Mouse (Mus musculus): ENCODE data around the gene Mis18bp1. TPM values are rescaled to one million over a fixed set of nuclear protein-coding genes. Genes with fewer than 3 reads are reported as not detected.

Gene Mis18bp1
- polyA plus RNA-seq, 1 experiment = 3.7 TPM

DNA sequence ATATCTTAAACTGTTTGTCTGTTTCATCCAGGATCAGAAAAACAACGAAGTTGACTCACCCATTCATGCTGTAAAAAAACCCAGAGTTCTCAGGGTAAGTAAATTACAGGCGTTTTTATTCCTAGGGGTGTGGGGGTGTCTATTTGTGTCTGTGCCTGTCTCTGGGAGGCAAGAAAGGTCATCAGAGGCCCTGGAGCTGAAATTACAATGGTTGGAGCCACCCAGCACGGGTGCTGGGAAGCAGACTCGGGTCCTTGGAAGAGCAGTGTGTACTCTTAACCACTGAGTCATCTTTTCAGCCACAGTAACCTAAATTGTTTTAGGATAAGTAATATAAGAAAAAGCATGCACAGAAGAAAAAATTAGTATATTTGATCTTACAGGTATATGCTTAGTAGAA lies 58.5 kb downstream of the Mis18bp1 start:
- TF ChIP-seq USF1 (IDR thresholded peaks at IDR 0.05; ENCODE audit: low read depth) (no peak), FOSL1 (IDR thresholded peaks at IDR 0.05; ENCODE audit: insufficient read depth, low read length, poor library complexity, severe bottlenecking) (no peak), MYOG (IDR thresholded peaks at IDR 0.05; ENCODE audit: control insufficient read depth, extremely low read depth, insufficient read length) (no peak), CTCF (IDR thresholded peaks at IDR 0.05; ENCODE audit: control insufficient read depth, insufficient read depth, insufficient read length) (no peak), MAX (IDR thresholded peaks at IDR 0.05) (no peak), CEBPB (IDR thresholded peaks at IDR 0.05; ENCODE audit: low read depth) (no peak), MYOD1 (IDR thresholded peaks at IDR 0.05; ENCODE audit: control insufficient read depth, insufficient read length, low read depth) (no peak)
- no peaks in the 10 kb centered on the region for H3K79me3 ChIP-seq (ENCODE audit: low read depth)
- no peaks in the 10 kb centered on the region for H3K27me3 ChIP-seq (ENCODE audit: control insufficient read depth, insufficient read depth, insufficient read length)
- peaks cover 27% of the 10 kb centered on the region for H3K36me3 ChIP-seq (ENCODE audit: control insufficient read depth, insufficient read depth)
- H3K4me3 ChIP-seq (ENCODE audit: insufficient read depth, poor library complexity, severe bottlenecking) = no peak overlapping the region
- H3ac ChIP-seq (ENCODE audit: control insufficient read depth, insufficient read length, low read depth) = no peak overlapping the region
- no peaks in the 10 kb centered on the region for H3K79me2 ChIP-seq (ENCODE audit: control insufficient read depth, insufficient read depth)

DNA sequence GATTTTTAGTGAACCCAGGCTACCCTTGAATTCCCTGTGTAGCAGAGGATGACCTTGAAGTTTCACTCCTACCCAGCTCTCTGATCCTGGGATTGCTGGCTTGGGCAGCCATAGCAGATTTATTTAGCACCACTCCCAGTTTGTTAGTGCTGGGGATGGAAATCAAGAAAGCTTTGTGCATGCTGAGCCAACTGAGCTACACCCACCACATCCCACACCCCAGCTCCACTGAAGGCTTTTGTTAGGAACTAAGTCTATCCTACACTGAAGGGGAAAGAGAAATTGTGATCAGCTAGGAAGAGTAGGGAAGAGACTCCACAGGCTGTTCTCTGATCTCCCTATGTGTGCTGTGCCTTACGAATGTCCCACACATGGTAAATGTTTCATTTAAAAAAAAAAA lies 59.6 kb downstream of the Mis18bp1 start:
- H3K79me2 ChIP-seq (ENCODE audit: control insufficient read depth, insufficient read depth) = no peaks in the 10 kb centered on the region
- peaks cover 27% of the 10 kb centered on the region for H3K36me3 ChIP-seq (ENCODE audit: control insufficient read depth, insufficient read depth)
- no peak overlapping the region for H3K4me3 ChIP-seq (ENCODE audit: insufficient read depth, poor library complexity, severe bottlenecking)
- TF ChIP-seq CEBPB (IDR thresholded peaks at IDR 0.05; ENCODE audit: low read depth) (no peak), FOSL1 (IDR thresholded peaks at IDR 0.05; ENCODE audit: insufficient read depth, low read length, poor library complexity, severe bottlenecking) (no peak), MYOG (IDR thresholded peaks at IDR 0.05; ENCODE audit: control insufficient read depth, extremely low read depth, insufficient read length) (no peak), USF1 (IDR thresholded peaks at IDR 0.05; ENCODE audit: low read depth) (no peak), MYOD1 (IDR thresholded peaks at IDR 0.05; ENCODE audit: control insufficient read depth, insufficient read length, low read depth) (no peak), MAX (IDR thresholded peaks at IDR 0.05) (no peak), CTCF (IDR thresholded peaks at IDR 0.05; ENCODE audit: control insufficient read depth, insufficient read depth, insufficient read length) (no peak)
- no peaks in the 10 kb centered on the region for H3K27me3 ChIP-seq (ENCODE audit: control insufficient read depth, insufficient read depth, insufficient read length)
- H3K79me3 ChIP-seq (ENCODE audit: low read depth) = no peaks in the 10 kb centered on the region
- H3ac ChIP-seq (ENCODE audit: control insufficient read depth, insufficient read length, low read depth) = no peak overlapping the region

DNA sequence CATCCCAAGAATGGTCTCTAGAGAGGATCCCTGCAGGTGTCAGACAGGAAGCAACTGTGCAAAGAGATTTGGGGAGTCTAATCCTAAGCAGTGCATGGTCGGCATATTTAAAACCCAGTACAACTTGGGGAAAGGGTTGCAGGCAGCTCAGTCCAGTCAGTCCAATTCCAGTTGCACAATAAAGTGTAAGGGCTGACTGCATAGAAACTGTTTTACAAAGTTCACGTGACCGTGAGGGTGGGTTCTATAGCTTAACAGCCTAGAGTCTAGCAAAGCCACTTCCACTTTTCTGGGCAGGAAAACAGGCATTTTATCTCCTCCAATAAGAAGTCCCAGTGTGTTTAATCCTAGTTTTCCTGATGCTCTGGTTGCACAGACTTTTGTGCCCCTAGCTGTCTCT lies 60.9 kb downstream of the Mis18bp1 start:
- no peaks in the 10 kb centered on the region for H3K79me2 ChIP-seq (ENCODE audit: control insufficient read depth, insufficient read depth)
- H3K27me3 ChIP-seq (ENCODE audit: control insufficient read depth, insufficient read depth, insufficient read length) = no peaks in the 10 kb centered on the region
- H3K4me3 ChIP-seq (ENCODE audit: insufficient read depth, poor library complexity, severe bottlenecking) = no peak overlapping the region
- TF ChIP-seq CEBPB (IDR thresholded peaks at IDR 0.05; ENCODE audit: low read depth) = no peak
- H3K79me3 ChIP-seq (ENCODE audit: low read depth) = no peaks in the 10 kb centered on the region
- peaks cover 28% of the 10 kb centered on the region for H3K36me3 ChIP-seq (ENCODE audit: control insufficient read depth, insufficient read depth)
- H3ac ChIP-seq (ENCODE audit: control insufficient read depth, insufficient read length, low read depth) = no peak overlapping the region

DNA sequence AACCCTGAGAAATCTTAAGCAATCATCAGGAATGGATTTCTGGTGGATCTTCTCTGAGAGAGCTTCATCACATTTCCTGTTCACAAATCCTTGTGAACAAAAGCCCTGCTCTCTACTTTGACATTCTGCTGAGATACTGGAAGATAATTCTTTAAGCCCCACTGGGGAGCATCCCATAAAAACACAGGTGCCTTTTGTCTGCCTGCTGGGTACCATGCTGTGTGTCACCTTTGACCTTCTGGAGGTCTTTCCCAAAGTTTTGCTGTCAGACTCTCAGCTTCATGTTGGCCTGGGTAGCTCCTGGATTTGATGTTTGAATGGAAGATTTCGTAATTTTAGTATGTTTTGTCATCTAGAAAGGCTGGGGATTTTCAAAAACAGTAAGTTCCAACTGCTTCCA lies 63.7 kb downstream of the Mis18bp1 start:
- Histone ChIP-seq H3K79me3 (ENCODE audit: low read depth) (no peaks in the 10 kb centered on the region), H3ac (ENCODE audit: control insufficient read depth, insufficient read length, low read depth) (no peak overlapping the region), H3K27me3 (ENCODE audit: control insufficient read depth, insufficient read depth, insufficient read length) (no peaks in the 10 kb centered on the region), H3K4me3 (ENCODE audit: insufficient read depth, poor library complexity, severe bottlenecking) (no peak overlapping the region), H3K79me2 (ENCODE audit: control insufficient read depth, insufficient read depth) (no peaks in the 10 kb centered on the region), H3K36me3 (ENCODE audit: control insufficient read depth, insufficient read depth) (peaks cover 36% of the 10 kb centered on the region)
- TF ChIP-seq CTCF (IDR thresholded peaks at IDR 0.05; ENCODE audit: control insufficient read depth, insufficient read depth, insufficient read length) (no peak), MYOG (IDR thresholded peaks at IDR 0.05; ENCODE audit: control insufficient read depth, extremely low read depth, insufficient read length) (no peak), CEBPB (IDR thresholded peaks at IDR 0.05; ENCODE audit: low read depth) (no peak), FOSL1 (IDR thresholded peaks at IDR 0.05; ENCODE audit: insufficient read depth, low read length, poor library complexity, severe bottlenecking) (no peak), MYOD1 (IDR thresholded peaks at IDR 0.05; ENCODE audit: control insufficient read depth, insufficient read length, low read depth) (no peak), USF1 (IDR thresholded peaks at IDR 0.05; ENCODE audit: low read depth) (no peak), MAX (IDR thresholded peaks at IDR 0.05) (no peak)

Other genes starting within 250 kb of the Mis18bp1 start
- gene Klhl28, start 207.1 kb downstream of the Mis18bp1 start, polyA plus RNA-seq (2012; fragmentation: generic; extraction: Trizol) = 0.77 TPM
- gene Togaram1, start 206.8 kb downstream of the Mis18bp1 start, polyA plus RNA-seq (2012; fragmentation: generic; extraction: Trizol) = 3.9 TPM
- 4.3 TPM for gene Prpf39, start 136.3 kb downstream of the Mis18bp1 start, polyA plus RNA-seq (2012; fragmentation: generic; extraction: Trizol)
- 72.5 TPM for gene Fkbp3, start 98.6 kb downstream of the Mis18bp1 start, polyA plus RNA-seq (2012; fragmentation: generic; extraction: Trizol)
- 2.3 TPM for gene Fancm, start 97.0 kb downstream of the Mis18bp1 start, polyA plus RNA-seq (2012; fragmentation: generic; extraction: Trizol)
- not detected for gene Wdr20rt, start 52.9 kb upstream of the Mis18bp1 start, polyA plus RNA-seq (2012; fragmentation: generic; extraction: Trizol)